Mouse (Mus musculus) brain, adult 2 months (tissue): ENCODE measurements around the gene Gm49450.

Experiments
- DNase-seq: peaks from one replicate; pipeline ENCODE4 v3.0.0; 2011; ENCODE audit warnings: low read depth, low spot score

The Gm49450 gene

GRCm38 (mm10) chr15:98955324-98955723 lies 2.0 kb upstream of the Gm49450 start:
- peak; percentile 43 for DNase-seq

GRCm38 (mm10) chr15:98954425-98955253 lies 1.3 kb upstream of the Gm49450 start:
- DNase-seq: peak; percentile 84

GRCm38 (mm10) chr15:98952751-98953400 lies 475 bp downstream of the Gm49450 start:
- DNase-seq: peak; percentile 81

GRCm38 (mm10) chr15:98952063-98952455 lies 1.3 kb downstream of the Gm49450 start:
- peak; percentile 81 for DNase-seq

DNA sequence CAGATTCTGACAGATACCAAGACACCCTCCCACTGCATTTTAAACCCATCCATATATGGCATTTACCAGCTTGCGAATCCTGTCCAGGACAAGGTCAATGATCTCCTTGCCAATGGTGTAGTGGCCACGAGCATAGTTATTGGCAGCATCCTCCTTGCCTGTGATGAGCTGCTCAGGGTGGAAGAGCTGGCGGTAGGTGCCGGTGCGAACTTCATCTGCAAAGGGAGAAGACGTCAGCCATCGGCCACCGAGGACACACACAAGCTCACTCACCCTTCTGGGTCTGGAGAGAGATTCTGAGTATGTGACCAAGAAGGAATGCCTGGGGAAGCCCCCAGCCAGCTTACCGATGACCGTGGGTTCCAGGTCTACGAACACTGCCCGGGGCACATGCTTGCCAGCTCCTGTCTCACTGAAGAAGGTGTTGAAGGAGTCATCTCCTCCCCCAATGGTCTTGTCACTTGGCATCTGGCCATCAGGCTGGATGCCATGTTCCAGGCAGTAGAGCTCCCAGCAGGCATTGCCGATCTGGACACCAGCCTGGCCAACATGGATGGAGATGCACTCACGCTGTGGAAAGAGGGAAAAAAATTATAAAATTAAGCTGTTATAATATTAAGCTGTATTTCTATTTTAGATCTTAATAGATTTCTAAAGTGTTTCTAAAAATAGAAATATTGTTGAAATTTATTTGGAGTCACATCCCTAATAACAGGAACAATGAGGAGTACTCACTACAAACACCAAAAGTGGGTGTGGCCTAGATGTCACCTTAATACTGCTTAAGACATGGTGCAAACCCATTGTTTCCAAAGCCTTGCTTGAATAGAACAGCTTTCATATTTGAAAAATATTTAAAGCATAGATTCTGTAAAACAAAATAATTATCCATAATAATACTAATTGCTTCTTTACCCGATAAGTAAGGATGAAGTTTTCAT lies 2.0 kb downstream of the Gm49450 start:
- peak; percentile 59 for DNase-seq

- no peak for DNase-seq
Measured at GRCm38 (mm10) chr15:98949607-98949892, 3.8 kb downstream of the Gm49450 start.

GRCm38 (mm10) chr15:98948857-98949606 lies 4.3 kb downstream of the Gm49450 start:
- DNase-seq: peak; percentile 14

DNA sequence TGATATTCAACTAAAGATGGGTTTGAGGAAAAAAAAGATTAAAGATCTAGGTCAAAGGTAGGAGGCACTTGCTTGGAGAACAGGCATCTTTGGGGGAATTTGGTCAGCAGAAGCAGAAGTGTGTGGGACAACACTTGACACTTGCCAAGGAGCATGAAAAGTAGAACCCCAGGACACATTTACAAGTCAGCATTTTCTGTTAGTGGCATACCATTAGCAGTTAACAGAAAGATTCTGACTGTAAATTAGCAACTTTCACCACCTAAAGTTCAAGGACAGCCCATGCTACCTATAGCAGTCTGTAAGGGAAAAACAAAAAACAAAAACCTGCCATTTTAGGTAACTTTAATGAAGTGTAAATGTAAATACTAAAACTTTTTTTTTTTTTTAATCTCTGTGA lies 5.0 kb downstream of the Gm49450 start:
- DNase-seq: no peak

DNA sequence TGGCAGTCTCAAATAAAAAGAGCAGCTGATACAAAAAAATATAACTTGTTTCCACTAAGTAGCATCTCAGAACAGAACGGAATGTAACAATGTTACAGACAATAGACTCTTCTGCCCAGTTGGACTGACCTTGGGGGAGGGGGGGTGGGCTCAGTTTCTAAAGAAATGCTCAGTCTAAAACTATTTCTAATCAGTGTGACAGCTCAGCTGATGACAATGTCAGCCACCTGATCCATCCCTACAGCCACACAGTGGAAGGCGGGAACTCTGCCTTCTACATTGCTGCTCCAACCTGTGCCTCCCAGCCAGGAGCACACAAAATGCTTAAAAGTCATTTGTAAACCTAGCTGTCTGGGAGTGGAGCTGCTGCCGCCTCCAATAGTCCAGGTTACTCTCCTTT lies 5.5 kb downstream of the Gm49450 start:
- no peak for DNase-seq

DNA sequence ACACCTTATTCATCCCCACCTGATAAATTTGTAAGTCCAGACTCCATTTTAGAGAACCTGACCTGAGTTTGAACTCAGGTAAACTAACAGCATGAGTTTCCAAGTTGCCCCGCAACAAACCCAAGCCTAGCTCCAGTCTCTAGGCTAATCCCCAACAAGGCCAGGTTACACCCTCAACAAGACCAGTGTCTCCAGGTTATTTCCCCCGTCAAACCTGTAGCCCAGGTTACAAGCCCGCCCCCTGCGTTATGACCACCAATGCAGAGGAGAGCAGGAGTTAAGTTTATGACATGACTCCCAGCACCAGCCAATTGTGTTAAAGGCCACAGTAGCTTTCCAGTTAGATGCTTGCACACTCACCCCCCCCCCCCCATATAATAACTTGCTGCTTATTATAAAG lies 10.2 kb downstream of the Gm49450 start:
- DNase-seq: no peak

DNA sequence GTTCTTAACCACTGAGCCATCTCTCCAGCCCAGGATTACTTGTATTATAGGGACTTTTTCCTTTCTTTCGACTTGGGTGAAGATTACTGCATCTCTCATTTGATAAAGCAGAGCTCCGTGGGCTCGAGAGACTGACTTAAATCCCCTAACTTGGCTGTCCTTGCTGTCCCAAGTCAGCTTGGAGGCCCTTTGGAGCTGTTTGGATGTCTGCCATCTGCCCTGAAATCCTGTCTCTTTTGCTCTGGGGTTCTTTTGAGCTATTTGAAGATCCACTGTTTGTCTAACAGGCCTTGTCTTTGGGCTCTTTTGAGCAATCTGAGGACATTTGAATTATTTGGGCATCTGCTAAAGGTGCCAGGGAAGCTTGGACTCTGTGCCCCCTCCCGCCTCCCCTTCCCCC lies 11.3 kb downstream of the Gm49450 start:
- DNase-seq: no peak

- no peak for DNase-seq
Measured at GRCm38 (mm10) chr15:98941539-98941938, 11.8 kb downstream of the Gm49450 start.

DNA sequence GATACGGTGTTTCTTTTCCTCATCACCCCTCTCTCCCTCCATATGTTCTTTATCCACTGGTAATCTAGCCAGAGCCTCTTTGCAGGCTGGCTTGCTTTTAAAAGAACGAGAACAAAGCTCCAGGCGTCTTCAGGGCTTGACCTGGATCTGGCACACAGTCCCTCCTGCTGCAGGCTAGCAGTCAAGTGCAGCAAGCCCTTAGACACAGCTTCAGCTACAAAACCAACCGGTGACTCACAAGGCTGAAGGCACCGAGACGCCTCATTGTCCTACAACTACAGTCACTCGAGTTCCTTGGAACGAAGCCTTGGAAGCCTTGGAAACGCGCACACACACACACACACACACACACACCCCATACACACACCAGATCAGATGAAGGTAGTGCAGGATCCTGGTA lies 12.5 kb downstream of the Gm49450 start:
- DNase-seq: peak; percentile 78

GRCm38 (mm10) chr15:98934217-98934839 lies 19.0 kb downstream of the Gm49450 start, which contains the start of gene Tuba1b:
TSS of gene Tuba1b (minus strand) at chr15:98934565.
- peak; percentile 96 for DNase-seq

DNA sequence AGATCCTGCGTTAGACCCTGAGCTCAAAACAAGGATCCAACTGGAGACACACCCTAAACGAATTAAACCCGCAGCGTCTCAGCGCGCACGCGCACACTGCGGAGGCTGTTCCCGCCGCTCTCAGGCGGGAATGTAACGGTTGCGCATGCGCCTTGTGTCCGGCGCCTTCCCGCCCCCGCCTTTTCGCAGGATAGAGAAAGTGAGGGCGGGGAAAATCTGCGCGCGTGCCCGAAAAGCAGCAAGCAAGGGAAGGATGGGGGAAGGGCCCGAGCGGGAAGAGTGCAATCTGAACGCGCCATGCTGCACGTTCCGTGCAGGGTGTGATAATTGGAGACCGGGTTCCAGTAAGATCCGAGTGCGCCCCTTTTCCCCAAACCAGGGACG lies 19.5 kb downstream of the Gm49450 start:
- DNase-seq: peak; percentile 99

DNA sequence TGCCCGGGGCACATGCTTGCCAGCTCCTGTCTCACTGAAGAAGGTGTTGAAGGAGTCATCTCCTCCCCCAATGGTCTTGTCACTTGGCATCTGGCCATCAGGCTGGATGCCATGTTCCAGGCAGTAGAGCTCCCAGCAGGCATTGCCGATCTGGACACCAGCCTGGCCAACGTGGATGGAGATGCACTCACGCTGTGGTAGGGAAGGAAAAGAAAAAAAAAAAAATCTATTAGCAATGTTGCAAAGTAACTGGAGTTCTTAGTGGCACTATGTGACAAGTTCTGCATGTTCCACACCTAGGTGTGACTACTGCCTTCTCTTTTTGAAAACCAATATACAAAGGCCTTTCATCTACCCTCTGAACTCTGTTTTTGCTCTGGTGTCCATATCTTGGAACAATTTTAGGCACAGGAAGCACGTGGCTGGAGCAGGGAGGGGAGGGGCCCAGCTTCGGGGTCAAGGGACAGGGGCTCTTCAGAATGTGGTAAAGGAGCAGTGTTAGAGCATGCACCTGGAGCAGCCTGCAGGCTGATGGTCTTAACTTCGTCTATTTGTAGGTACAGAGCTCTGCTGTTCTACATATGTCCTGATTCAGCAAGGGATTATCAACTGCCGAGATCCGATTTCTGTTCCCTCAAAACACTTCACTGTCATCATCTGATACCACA lies 20.2 kb downstream of the Gm49450 start:
- peak; percentile 52 for DNase-seq

DNA sequence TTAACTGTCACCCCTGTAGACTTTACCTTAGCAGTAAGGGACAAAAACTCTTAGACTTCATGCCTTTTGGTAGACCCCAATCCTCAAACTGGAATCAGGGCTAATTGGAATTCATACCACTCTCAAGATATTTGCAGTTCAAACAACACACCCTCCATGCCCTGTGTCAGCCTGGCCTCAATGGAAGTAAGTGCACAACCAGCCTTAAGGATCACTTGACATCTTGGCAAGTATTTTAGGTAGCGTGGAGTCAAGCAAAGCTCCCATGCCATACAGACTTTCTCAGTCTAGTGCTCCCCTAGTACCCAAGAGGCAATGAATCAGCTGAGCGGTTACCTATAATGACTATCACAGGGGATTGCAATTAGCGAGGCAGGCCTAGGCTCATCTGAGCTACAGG lies 22.4 kb downstream of the Gm49450 start:
- no peak for DNase-seq

GRCm38 (mm10) chr15:98930017-98930734 lies 23.2 kb downstream of the Gm49450 start:
- no peak for DNase-seq

- peak; percentile 95 for DNase-seq
Measured at GRCm38 (mm10) chr15:98928598-98929240, 24.6 kb downstream of the Gm49450 start.
